In genomic region chr13:73270451-73271081, GRCm38 (mm10) we compare ENCODE assay signal across 9 mouse cellular contexts. TPM values are rescaled to one million over a fixed set of nuclear protein-coding genes. Genes with fewer than 3 reads are reported as not detected.
DNase-seq lines count a peak whose midpoint lies in the region; ATAC-seq and TF ChIP-seq lines count a peak whose summit lies in the region.
"Had no signal": no experiment of that assay in that cellular context is flagged by ENCODE, and none has a peak within 500 bp of the region (broad histone marks: within the 10 kb centered on the region; RNA-seq: fewer than 3 reads in every experiment).

No protein-coding gene starts in this region.

- no peak overlapping the region for H3K9ac ChIP-seq in liver, embryonic 12.5 days
- H3K9ac ChIP-seq in liver, postnatal 0 days (replicated peaks) = no peak overlapping the region
- H3K9ac ChIP-seq in heart, embryonic 13.5 days = peak overlapping the region; percentile 83
- H3K9ac ChIP-seq in limb, embryonic 13.5 days = no peak overlapping the region
- no peak overlapping the region for H3K9ac ChIP-seq in stomach, embryonic 16.5 days (ENCODE audit: low read length)

- H3K27me3 ChIP-seq in liver, embryonic 12.5 days (replicated peaks) = peaks cover 100% of the 10 kb centered on the region
- H3K27me3 ChIP-seq in liver, postnatal 0 days (ENCODE audit: insufficient read depth, low read length) = peaks cover 86% of the 10 kb centered on the region
- H3K27me3 ChIP-seq in heart, embryonic 13.5 days (replicated peaks) = peaks cover 93% of the 10 kb centered on the region
- H3K27me3 ChIP-seq in limb, embryonic 13.5 days = peaks cover 100% of the 10 kb centered on the region
- peaks cover 83% of the 10 kb centered on the region for H3K27me3 ChIP-seq in stomach, embryonic 16.5 days (ENCODE audit: control insufficient read depth, insufficient read depth, low read length)

- ATAC-seq in liver, embryonic 12.5 days = no peak
- ATAC-seq in liver, postnatal 0 days = no peak
- no peak for ATAC-seq in heart, embryonic 13.5 days (ENCODE audit: extremely low read depth, insufficient number of reproducible peaks, low FRiP score, low TSS enrichment)
- no peak for ATAC-seq in limb, embryonic 13.5 days (ENCODE audit: low FRiP score, low read depth)
- no peak for ATAC-seq in stomach, embryonic 16.5 days (ENCODE audit: insufficient read depth, low FRiP score)

- H3K4me3 ChIP-seq in liver, embryonic 12.5 days = no peak overlapping the region
- H3K4me3 ChIP-seq in liver, postnatal 0 days (ENCODE audit: low read depth, low read length) = no peak overlapping the region
- H3K4me3 ChIP-seq in heart, embryonic 13.5 days = peak overlapping the region; percentile 45
- no peak overlapping the region for H3K4me3 ChIP-seq in limb, embryonic 13.5 days
- H3K4me3 ChIP-seq in stomach, embryonic 16.5 days (replicated peaks; ENCODE audit: low read length) = peak overlapping the region; percentile 12; the same call in 1 of the 2 replicates

- no peak for TF ChIP-seq EP300 in liver, postnatal 0 days (IDR thresholded peaks at IDR 0.05; ENCODE audit: low read depth)

- 4% methylated on average over 22 of the region's 22 CpGs for WGBS in liver, embryonic 12.5 days (ENCODE audit: insufficient replicate concordance)
- 8% methylated on average over 22 of the region's 22 CpGs for WGBS in liver, postnatal 0 days (ENCODE audit: insufficient replicate concordance)
- WGBS in heart, embryonic 13.5 days = 6% methylated on average over 22 of the region's 22 CpGs
- 7% methylated on average over 22 of the region's 22 CpGs for WGBS in limb, embryonic 13.5 days
- 6% methylated on average over 22 of the region's 22 CpGs for WGBS in stomach, embryonic 16.5 days

- no peaks in the 10 kb centered on the region for H3K36me3 ChIP-seq in liver, embryonic 12.5 days
- H3K36me3 ChIP-seq in liver, postnatal 0 days (replicated peaks; ENCODE audit: insufficient read depth, low read length) = no peaks in the 10 kb centered on the region
- H3K36me3 ChIP-seq in heart, embryonic 13.5 days = peaks cover 22% of the 10 kb centered on the region
- H3K36me3 ChIP-seq in limb, embryonic 13.5 days = no peaks in the 10 kb centered on the region
- no peaks in the 10 kb centered on the region for H3K36me3 ChIP-seq in stomach, embryonic 16.5 days (ENCODE audit: control insufficient read depth, insufficient read depth, low read length)

- no peak for TF ChIP-seq CTCF in liver, postnatal 0 days (IDR thresholded peaks at IDR 0.05; ENCODE audit: low read depth)

- no peak for DNase-seq in liver, postnatal 0 days
- no peak for DNase-seq in thymus, postnatal 36 days
- no peak for DNase-seq in thymus, adult 18-20 months
- DNase-seq: adrenal gland, postnatal 36 days; gastrocnemius, postnatal 14 days had no signal

- H3K4me1 ChIP-seq in liver, embryonic 12.5 days = peaks cover 4% of the 10 kb centered on the region; the same call in 1 of the 2 replicates
- H3K4me1 ChIP-seq in liver, postnatal 0 days (ENCODE audit: insufficient read depth) = 0 out of 2 replicates have a peak, but pooled peaks cover 2% of the 10 kb centered on the region
- H3K4me1 ChIP-seq in heart, embryonic 13.5 days = peaks cover 95% of the 10 kb centered on the region
- peaks cover 22% of the 10 kb centered on the region for H3K4me1 ChIP-seq in limb, embryonic 13.5 days
- peaks cover 7% of the 10 kb centered on the region; the same call in 1 of the 2 replicates for H3K4me1 ChIP-seq in stomach, embryonic 16.5 days (ENCODE audit: control insufficient read depth, insufficient read depth, low read length)

- H3K4me2 ChIP-seq in liver, embryonic 12.5 days = 0 out of 2 replicates have a peak overlapping the region, but pooled peaks have one; percentile 2
- no peak overlapping the region for H3K4me2 ChIP-seq in liver, postnatal 0 days (ENCODE audit: low read depth, low read length)
- H3K4me2 ChIP-seq in heart, embryonic 13.5 days = peak overlapping the region; percentile 74
- peak overlapping the region; percentile 55; the same call in 1 of the 2 replicates for H3K4me2 ChIP-seq in limb, embryonic 13.5 days (replicated peaks)
- peak overlapping the region; percentile 25 for H3K4me2 ChIP-seq in stomach, embryonic 16.5 days (ENCODE audit: low read depth, low read length)

- no peak overlapping the region for H3K27ac ChIP-seq in liver, embryonic 12.5 days
- no peak overlapping the region for H3K27ac ChIP-seq in liver, postnatal 0 days (ENCODE audit: low read depth)
- peak overlapping the region; percentile 77 for H3K27ac ChIP-seq in heart, embryonic 13.5 days (replicated peaks)
- H3K27ac ChIP-seq in limb, embryonic 13.5 days = no peak overlapping the region
- no peak overlapping the region for H3K27ac ChIP-seq in stomach, embryonic 16.5 days (ENCODE audit: low read length)

- H3K9me3 ChIP-seq in liver, embryonic 12.5 days (replicated peaks) = no peaks in the 10 kb centered on the region
- H3K9me3 ChIP-seq in liver, postnatal 0 days (ENCODE audit: low read length) = no peaks in the 10 kb centered on the region
- no peaks in the 10 kb centered on the region for H3K9me3 ChIP-seq in heart, embryonic 13.5 days
- no peaks in the 10 kb centered on the region for H3K9me3 ChIP-seq in limb, embryonic 13.5 days
- no peaks in the 10 kb centered on the region for H3K9me3 ChIP-seq in stomach, embryonic 16.5 days (replicated peaks; ENCODE audit: control insufficient read depth, low read length)

RNA-seq across cellular contexts. Expression of gene Irx4, which starts 10.3 kb away (rescaled TPM):
- 0.06 TPM in 1 of 2 replicates, not detected in the other for polyA plus RNA-seq in liver, embryonic 12.5 days (2016; fragmentation: Nextera tagmentation; extraction: Ambion mirVana)
- polyA plus RNA-seq in liver, postnatal 0 days (2015; fragmentation: Nextera tagmentation; extraction: Ambion mirVana) = not detected in 2 replicates
- 45.9 and 50.1 TPM in 2 replicates for polyA plus RNA-seq in heart, embryonic 13.5 days (2015; fragmentation: Nextera tagmentation; extraction: Ambion mirVana)
- 7.0 and 7.6 TPM in 2 replicates for polyA plus RNA-seq in limb, embryonic 13.5 days (2015; fragmentation: Nextera tagmentation; extraction: Ambion mirVana)
- polyA plus RNA-seq in stomach, embryonic 16.5 days (2015; fragmentation: Nextera tagmentation; extraction: Ambion mirVana) = 0.05 and 0.12 TPM in 2 replicates

RNA-seq across cellular contexts. Expression of gene Mrpl36, which starts 57.7 kb away (rescaled TPM):
- 142 and 151 TPM in 2 replicates for polyA plus RNA-seq in liver, embryonic 12.5 days (2016; fragmentation: Nextera tagmentation; extraction: Ambion mirVana)
- 88.7 and 90.4 TPM in 2 replicates for polyA plus RNA-seq in liver, postnatal 0 days (2015; fragmentation: Nextera tagmentation; extraction: Ambion mirVana)
- 152 and 174 TPM in 2 replicates for polyA plus RNA-seq in heart, embryonic 13.5 days (2015; fragmentation: Nextera tagmentation; extraction: Ambion mirVana)
- 119 and 124 TPM in 2 replicates for polyA plus RNA-seq in limb, embryonic 13.5 days (2015; fragmentation: Nextera tagmentation; extraction: Ambion mirVana)
- polyA plus RNA-seq in stomach, embryonic 16.5 days (2015; fragmentation: Nextera tagmentation; extraction: Ambion mirVana) = 122 and 125 TPM in 2 replicates

RNA-seq across cellular contexts. Expression of gene Ndufs6, which starts 57.8 kb away (rescaled TPM):
- polyA plus RNA-seq in liver, embryonic 12.5 days (2016; fragmentation: Nextera tagmentation; extraction: Ambion mirVana) = 300 and 310 TPM in 2 replicates
- 291 TPM in 2 replicates for polyA plus RNA-seq in liver, postnatal 0 days (2015; fragmentation: Nextera tagmentation; extraction: Ambion mirVana)
- polyA plus RNA-seq in heart, embryonic 13.5 days (2015; fragmentation: Nextera tagmentation; extraction: Ambion mirVana) = 642 and 746 TPM in 2 replicates
- polyA plus RNA-seq in limb, embryonic 13.5 days (2015; fragmentation: Nextera tagmentation; extraction: Ambion mirVana) = 367 and 396 TPM in 2 replicates
- 368 and 371 TPM in 2 replicates for polyA plus RNA-seq in stomach, embryonic 16.5 days (2015; fragmentation: Nextera tagmentation; extraction: Ambion mirVana)

Comparison
In these comparisons a context has a peak if more than half of its experiments do, and no peak if none do; other contexts are left out.
1. H3K4me3 ChIP-seq: peak in heart, embryonic 13.5 days (single experiment) and stomach, embryonic 16.5 days (single experiment); none in liver, embryonic 12.5 days (single experiment), liver, postnatal 0 days (single experiment) and limb, embryonic 13.5 days (single experiment).